Mouse (Mus musculus) bone marrow, adult 2 months (tissue): Measurements from ENCODE around the gene Kcnh8.

Experiments used
- CTCF ChIP-seq: fragments of 200-500 bp; IDR thresholded peaks from 2 replicates; pipeline ENCODE4 v1.5.1; 2011; ENCODE audit warnings: low read length, control low read depth; ENCODE audit not compliant: control insufficient read depth, insufficient read depth
- POLR2A ChIP-seq: fragments of 200-500 bp; IDR thresholded peaks from 2 replicates; pipeline ENCODE4 v1.6.1; 2011; ENCODE audit warnings: low read depth, mild to moderate bottlenecking, control low read depth, low read length, borderline replicate concordance; ENCODE audit not compliant: control insufficient read depth

GRCm38 (mm10) chr17:52829678-52830077, 227.2 kb downstream of the Kcnh8 start:
- TF ChIP-seq POLR2A (no peak), CTCF (no peak)
